Mouse (Mus musculus) ovary, postnatal 10 days (tissue): ENCODE results near the gene Tnfsf9.
"Not testable (repeated sequence)": the region's sequence is repeated elsewhere in the genome, so short reads cannot be mapped to it uniquely, and the experiment has no call there.

Experiments
- DNase-seq: peaks from one replicate; pipeline ENCODE4 v3.0.0; 2022; ENCODE audit warnings: low spot score

Gene Tnfsf9

GRCm38 (mm10) chr17:57095855-57096622, 9.1 kb upstream of the Tnfsf9 start:
- no peak for DNase-seq

DNA sequence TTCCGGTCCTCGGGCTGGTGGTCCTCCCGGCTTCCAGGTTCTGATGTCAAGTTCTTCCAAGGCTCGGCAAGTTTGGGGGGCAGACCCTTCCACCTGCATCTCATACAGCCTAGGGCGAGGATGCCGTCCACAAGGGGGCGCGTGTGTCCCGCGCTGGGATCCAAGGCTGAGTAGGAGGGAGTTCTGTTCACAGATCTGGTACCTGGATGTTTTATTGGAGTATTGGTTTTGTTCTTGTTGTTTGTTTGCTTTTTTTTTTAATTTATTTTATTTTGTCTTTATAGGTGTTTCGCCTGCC, 8.6 kb upstream of the Tnfsf9 start:
- DNase-seq = peak; percentile 77

DNA sequence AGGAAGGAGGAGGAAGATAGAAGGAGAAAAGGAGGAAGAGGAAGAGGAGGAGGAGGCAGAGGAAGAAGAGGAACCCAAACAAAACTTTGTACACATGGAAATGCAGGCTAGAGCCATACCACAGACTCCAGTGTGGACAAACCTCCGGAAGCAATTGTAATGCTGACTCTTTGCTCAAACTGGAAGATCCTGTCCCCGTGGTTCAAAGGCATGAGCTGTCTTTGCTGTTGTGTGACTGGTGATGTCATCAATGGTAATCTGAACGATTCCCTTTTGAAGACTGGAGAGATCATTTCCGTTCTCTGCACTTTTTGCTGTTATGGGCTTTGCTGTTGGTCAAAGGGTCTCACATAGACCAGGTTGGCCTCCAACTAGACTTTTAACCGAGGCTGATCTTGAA, 6.8 kb upstream of the Tnfsf9 start:
- no peak for DNase-seq

DNA sequence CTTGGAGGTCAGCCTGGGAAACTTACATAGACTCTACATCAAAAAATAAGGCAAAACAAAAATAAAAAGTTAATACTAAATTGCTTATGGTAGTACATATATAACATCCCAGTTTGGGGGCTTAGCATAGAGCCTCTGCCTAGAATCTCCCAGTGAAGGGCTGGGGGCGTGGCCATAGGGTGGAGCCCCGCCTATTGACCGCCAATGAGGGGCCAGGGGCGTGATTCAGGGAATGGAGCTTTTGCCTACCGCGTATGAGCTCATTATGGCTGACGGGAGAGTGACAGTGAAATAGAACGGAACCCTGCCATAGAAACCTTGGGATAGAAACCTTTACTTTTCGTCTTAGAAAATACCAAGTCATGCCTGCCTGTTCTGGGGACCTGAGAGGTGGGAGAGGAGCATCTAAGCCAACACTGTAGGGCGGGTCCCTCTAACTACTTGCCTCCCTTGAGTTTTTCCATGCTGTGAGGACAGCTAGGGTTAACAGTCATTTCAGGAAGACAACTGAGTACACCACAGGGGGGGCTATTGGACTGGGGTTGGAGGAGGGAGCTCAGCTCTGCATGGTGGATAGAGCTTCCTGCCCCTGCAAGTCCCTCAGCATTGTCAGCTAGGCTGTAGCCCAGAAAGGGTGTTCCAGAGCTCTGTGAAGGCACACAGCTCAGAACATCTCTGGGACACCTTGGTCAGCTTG, 5.3 kb upstream of the Tnfsf9 start:
- DNase-seq = no peak

GRCm38 (mm10) chr17:57102276-57102675, 2.8 kb upstream of the Tnfsf9 start:
- DNase-seq = no peak

DNA sequence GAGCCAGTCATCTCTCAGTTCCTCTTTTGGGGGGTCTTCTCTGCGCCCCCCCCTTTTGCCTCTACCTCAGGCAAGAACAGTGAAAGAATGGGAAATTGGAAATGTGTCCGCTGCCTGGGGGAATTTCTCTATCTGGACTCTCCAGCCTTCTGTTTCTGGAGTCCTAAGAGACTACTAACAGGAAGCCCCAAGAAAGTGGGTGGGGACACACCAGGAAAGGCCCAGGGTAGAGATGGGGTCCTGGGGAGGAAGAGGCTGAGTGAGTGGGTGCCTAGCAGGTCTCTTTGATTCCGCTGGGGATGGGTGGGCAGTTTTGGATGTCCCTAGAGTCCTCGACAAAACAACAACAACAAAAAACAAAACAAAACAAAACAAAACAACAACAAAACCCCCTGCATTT, 629 bp upstream of the Tnfsf9 start:
- DNase-seq = no peak

GRCm38 (mm10) chr17:57106035-57106368, 877 bp downstream of the Tnfsf9 start:
- no peak for DNase-seq

GRCm38 (mm10) chr17:57107064-57107463, 1.9 kb downstream of the Tnfsf9 start:
- no peak for DNase-seq

DNA sequence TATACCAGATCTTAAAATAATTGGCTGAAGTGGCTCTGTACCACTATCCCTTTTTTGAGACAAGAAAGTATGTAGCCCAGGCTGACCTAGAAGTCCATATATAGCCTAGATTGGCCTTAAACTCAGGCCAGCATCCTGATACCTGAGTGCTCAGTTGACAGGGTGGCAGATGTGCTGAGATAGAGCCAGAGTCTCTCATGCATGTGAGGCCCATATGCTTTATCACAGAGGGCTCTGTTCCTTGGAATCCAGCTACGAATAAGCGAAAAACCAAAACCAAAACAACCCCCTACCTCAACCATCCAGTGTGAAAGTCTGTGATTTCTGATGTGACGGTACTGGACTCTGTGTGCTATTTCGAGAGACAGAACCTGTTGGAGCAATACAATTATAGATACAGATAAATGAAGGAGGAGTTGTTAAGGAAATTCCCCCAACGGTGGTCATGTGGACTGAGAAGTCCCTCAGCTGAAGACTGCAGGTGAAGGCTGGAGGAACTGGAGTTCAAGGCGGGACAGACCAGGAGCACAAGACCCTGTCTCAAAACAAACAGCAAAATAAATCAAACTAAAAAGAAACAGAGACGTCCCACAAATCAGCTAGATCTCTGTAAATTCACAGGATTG, 3.0 kb downstream of the Tnfsf9 start:
- DNase-seq = no peak

GRCm38 (mm10) chr17:57108666-57109171, 3.6 kb downstream of the Tnfsf9 start:
- no peak for DNase-seq

GRCm38 (mm10) chr17:57110005-57110404, 4.9 kb downstream of the Tnfsf9 start:
- no peak for DNase-seq

DNA sequence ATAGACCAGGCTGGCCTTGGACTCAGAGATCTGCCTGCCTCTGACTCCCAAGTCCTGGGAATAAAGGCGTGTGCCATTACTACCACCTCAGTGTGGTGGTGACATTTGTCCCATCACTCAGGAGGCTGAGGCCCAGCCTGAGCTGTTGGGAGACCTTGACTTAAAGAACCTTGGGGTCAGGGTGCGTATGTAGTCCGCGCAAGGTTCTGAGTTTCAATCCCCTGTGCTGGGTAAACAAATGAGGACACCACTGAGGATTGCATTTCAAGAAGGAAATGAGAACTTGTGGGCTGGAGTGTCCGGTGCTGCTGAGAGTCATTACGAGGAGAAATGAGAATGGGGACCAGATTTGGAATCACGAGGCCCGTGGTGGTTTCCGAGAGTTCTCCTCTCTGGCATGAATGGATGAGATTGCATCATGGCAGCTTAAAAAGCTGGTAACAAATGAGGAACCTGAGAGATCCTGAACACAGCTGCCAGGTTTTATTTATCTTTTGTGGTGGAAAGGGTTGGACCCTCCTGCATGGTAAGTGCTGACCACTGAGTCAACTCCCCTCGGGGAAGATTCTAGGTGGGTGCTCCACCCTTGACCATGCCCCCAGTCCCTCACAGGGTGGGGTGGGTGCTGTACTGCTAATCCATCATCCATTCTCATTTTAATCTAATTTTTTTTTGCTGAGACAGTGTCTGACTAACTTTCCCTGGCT, 7.8 kb downstream of the Tnfsf9 start:
- DNase-seq = no peak

GRCm38 (mm10) chr17:57116801-57117200, 11.7 kb downstream of the Tnfsf9 start:
- DNase-seq = no peak

DNA sequence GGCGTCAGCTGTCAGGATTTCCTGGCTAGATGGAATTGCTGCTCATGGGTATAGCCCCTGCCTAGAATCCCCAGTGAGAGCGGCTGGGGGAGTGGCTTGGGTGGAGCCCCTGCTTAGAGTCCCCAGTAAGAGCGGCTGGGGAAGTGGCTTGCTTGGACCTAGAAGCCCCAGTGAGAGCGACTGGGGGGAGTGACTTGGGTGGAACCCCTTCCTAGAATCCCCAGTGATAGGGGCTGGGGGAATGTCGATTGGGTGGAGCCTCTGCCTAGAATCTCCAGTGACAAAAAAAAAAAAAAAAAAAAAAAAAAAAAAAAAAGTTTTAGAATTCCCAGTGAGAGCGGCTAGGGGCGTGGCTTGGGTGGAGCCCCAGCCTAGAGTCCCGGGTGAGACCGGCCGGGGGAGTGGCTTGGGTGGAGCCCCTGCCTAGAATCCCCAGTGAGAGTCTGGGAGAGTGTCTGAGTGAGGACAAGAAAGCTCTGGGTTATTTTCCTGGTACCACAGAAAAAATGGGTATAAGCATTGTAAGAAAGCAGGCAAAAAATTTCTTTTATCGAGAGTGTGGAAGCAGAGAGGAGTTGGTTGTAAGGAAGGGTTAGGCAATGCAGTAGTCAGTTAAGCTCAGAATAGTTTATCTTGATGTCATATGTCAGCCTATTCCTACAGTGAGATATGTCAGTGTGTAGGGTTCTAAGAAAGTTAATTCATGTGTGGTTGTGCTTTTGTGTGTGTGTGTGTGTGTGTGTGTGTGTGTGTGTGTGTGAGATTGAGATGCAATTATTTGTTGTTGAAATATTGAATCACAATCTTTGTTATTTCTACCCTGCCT, 13.6 kb downstream of the Tnfsf9 start:
- no peak for DNase-seq

- DNase-seq = no peak
Measured at GRCm38 (mm10) chr17:57121856-57122255, 16.7 kb downstream of the Tnfsf9 start.

- no peak for DNase-seq
Measured at GRCm38 (mm10) chr17:57123192-57124118, 18.3 kb downstream of the Tnfsf9 start.

- DNase-seq = no peak
Measured at GRCm38 (mm10) chr17:57124792-57125191, 19.7 kb downstream of the Tnfsf9 start.

GRCm38 (mm10) chr17:57125853-57126622, 20.9 kb downstream of the Tnfsf9 start:
- DNase-seq = no peak

DNA sequence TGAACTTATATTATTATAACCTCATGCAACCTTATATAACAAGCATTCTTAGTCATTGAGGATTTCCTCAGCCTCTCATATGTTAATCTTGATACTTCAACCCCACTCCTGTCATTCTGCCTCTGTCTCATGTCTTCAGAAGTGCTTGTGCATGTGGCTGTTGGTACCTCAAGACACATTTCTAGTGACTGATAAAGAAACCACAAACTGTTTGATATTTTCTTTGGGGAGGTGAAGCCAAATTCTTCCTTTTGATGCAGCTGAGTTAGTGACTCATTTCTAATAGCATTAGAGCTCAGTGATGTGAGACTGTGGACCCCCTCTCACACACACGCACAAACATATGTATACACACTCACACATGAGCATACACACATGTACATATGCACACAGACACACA, 26.7 kb downstream of the Tnfsf9 start:
- DNase-seq = no peak

GRCm38 (mm10) chr17:57134021-57134420, 28.9 kb downstream of the Tnfsf9 start:
- DNase-seq = not testable (repeated sequence)
